Mouse (Mus musculus) MEL (cell line): ENCODE data around the gene Dag1. TPM values are rescaled to one million over a fixed set of nuclear protein-coding genes. Genes with fewer than 3 reads are reported as not detected.
A peak's percentile ranks its signal among the peaks of the same experiment; 100 is the strongest.

ENCODE experiments used
- DNase-seq: peaks from one replicate; pipeline ENCODE4 v3.0.0; 2011; ENCODE audit warnings: low read depth, low spot score
- H3K27ac ChIP-seq: 2 replicates; pipeline ENCODE4 v1.5.1; 2012; ENCODE audit warnings: low read depth, mild to moderate bottlenecking, control low read depth, low read length, moderate library complexity; ENCODE audit not compliant: control insufficient read depth
- H3K27me3 ChIP-seq, 2 experiments: fragments of 150-350 bp in 1 of 2; sonication (generic) in 1 of 2; 2 replicates each; pipeline ENCODE4 v1.6.1; 2012; ENCODE audit warnings: low read length in 2 of 2, mild to moderate bottlenecking in 2 of 2, improper control_type of control experiment in 1 of 2, moderate library complexity in 1 of 2; ENCODE audit not compliant: insufficient read depth in 2 of 2, control insufficient read depth in 1 of 2
- H3K36me3 ChIP-seq, 2 experiments: 2 replicates each; pipeline ENCODE4 v1.6.1; 2012 to 2014; ENCODE audit warnings: low read length in 2 of 2, improper control_type of control experiment in 1 of 2, inconsistent platforms in 1 of 2, mild to moderate bottlenecking in 1 of 2; ENCODE audit not compliant: insufficient read depth in 2 of 2, control insufficient read depth in 1 of 2
- H3K4me1 ChIP-seq, 2 experiments: fragments of 150-350 bp in 1 of 2; sonication (generic) in 1 of 2; 2 replicates each; pipeline ENCODE4 v1.6.1; 2012; ENCODE audit warnings: low read length in 2 of 2, improper control_type of control experiment in 1 of 2, mild to moderate bottlenecking in 1 of 2; ENCODE audit not compliant: insufficient read depth in 2 of 2, control insufficient read depth in 1 of 2
- H3K4me3 ChIP-seq, 2 experiments: fragments of 150-350 bp in 1 of 2; sonication (generic) in 1 of 2; 2 replicates each; pipeline ENCODE4 v1.5.1; 2012; ENCODE audit warnings: low read depth in 2 of 2, low read length in 2 of 2, mild to moderate bottlenecking in 2 of 2, moderate library complexity in 2 of 2, control low read depth in 1 of 2, improper control_type of control experiment in 1 of 2; ENCODE audit not compliant: control insufficient read depth in 1 of 2, insufficient read depth in 1 of 2
- H3K79me2 ChIP-seq: 2 replicates; pipeline ENCODE4 v1.6.1; 2012; ENCODE audit warnings: mild to moderate bottlenecking, low read length, moderate library complexity; ENCODE audit not compliant: control insufficient read depth, poor library complexity, insufficient read depth
- H3K9ac ChIP-seq: 2 replicates; pipeline ENCODE4 v1.6.1; 2012; ENCODE audit warnings: low read depth, mild to moderate bottlenecking, control low read depth, low read length, moderate library complexity; ENCODE audit not compliant: control insufficient read depth, poor library complexity, severe bottlenecking
- H3K9me3 ChIP-seq: fragments of 150-350 bp; sonication (generic); replicated peaks from 2 replicates; pipeline ENCODE4 v1.6.1; 2012; ENCODE audit warnings: mild to moderate bottlenecking, low read length, improper control_type of control experiment, moderate library complexity; ENCODE audit not compliant: insufficient read depth
- CHD1 ChIP-seq: IDR thresholded peaks from 2 replicates; pipeline ENCODE4 v1.6.1; 2012; ENCODE audit warnings: low read depth, mild to moderate bottlenecking, inconsistent platforms, low read length, improper control_type of control experiment
- CTCF ChIP-seq, 3 experiments: IDR thresholded peaks in 2 of 3; conservative IDR thresholded peaks in 1 of 3; 2 replicates each; pipeline ENCODE4 v1.5.1; 2011 to 2012; ENCODE audit warnings: low read length in 3 of 3, low read depth in 2 of 3, mild to moderate bottlenecking in 2 of 3, improper control_type of control experiment in 1 of 3, inconsistent platforms in 1 of 3, mixed read lengths in 1 of 3, moderate library complexity in 1 of 3; ENCODE audit not compliant: control insufficient read depth in 1 of 3, insufficient read depth in 1 of 3, poor library complexity in 1 of 3, severe bottlenecking in 1 of 3
- E2F4 ChIP-seq: IDR thresholded peaks from 2 replicates; pipeline ENCODE4 v1.6.1; 2011; ENCODE audit warnings: low read depth, low read length, improper control_type of control experiment, borderline replicate concordance
- ELF1 ChIP-seq: IDR thresholded peaks from 2 replicates; pipeline ENCODE4 v1.6.1; 2014; ENCODE audit warnings: low read depth, mild to moderate bottlenecking, inconsistent platforms, low read length, improper control_type of control experiment, moderate library complexity
- EP300 ChIP-seq, 2 experiments: IDR thresholded peaks; 2 replicates each; pipeline ENCODE4 v1.6.1; 2011; ENCODE audit warnings: improper control_type of control experiment in 2 of 2, low read length in 2 of 2, low read depth in 1 of 2, mild to moderate bottlenecking in 1 of 2
- GABPA ChIP-seq: IDR thresholded peaks from 2 replicates; pipeline ENCODE4 v1.6.1; 2012; ENCODE audit warnings: low read depth, mild to moderate bottlenecking, inconsistent platforms, low read length, improper control_type of control experiment, moderate library complexity
- GATA1 ChIP-seq: IDR thresholded peaks from 2 replicates; pipeline ENCODE4 v1.6.1; 2011; ENCODE audit warnings: low read depth, low read length, improper control_type of control experiment
- JUND ChIP-seq: IDR thresholded peaks from 2 replicates; pipeline ENCODE4 v1.6.1; 2011; ENCODE audit warnings: low read depth, mild to moderate bottlenecking, improper control_type of control experiment, low read length
- MAFK ChIP-seq: IDR thresholded peaks from 2 replicates; pipeline ENCODE4 v1.6.1; 2011; ENCODE audit warnings: low read depth, mild to moderate bottlenecking, low read length, improper control_type of control experiment, borderline replicate concordance
- MAX ChIP-seq: IDR thresholded peaks from 2 replicates; pipeline ENCODE4 v1.6.1; 2011; ENCODE audit warnings: low read length, improper control_type of control experiment
- MEF2A ChIP-seq: IDR thresholded peaks from 2 replicates; pipeline ENCODE4 v1.6.1; 2014; ENCODE audit warnings: low read depth, mild to moderate bottlenecking, inconsistent platforms, low read length, improper control_type of control experiment; ENCODE audit not compliant: poor library complexity, insufficient replicate concordance, severe bottlenecking; ENCODE audit errors: extremely low read depth
- MXI1 ChIP-seq: IDR thresholded peaks from 2 replicates; pipeline ENCODE4 v1.6.1; 2011; ENCODE audit warnings: mild to moderate bottlenecking, low read depth, low read length, improper control_type of control experiment
- NELFE ChIP-seq: IDR thresholded peaks from 2 replicates; pipeline ENCODE4 v1.6.1; 2011; ENCODE audit warnings: low read depth, low read length, improper control_type of control experiment
- POLR2A ChIP-seq, 2 experiments: IDR thresholded peaks; 2 replicates each; pipeline ENCODE4 v1.6.1; 2011 to 2012; ENCODE audit warnings: low read length in 2 of 2, mild to moderate bottlenecking in 2 of 2, control low read depth in 1 of 2, improper control_type of control experiment in 1 of 2, low read depth in 1 of 2, moderate library complexity in 1 of 2; ENCODE audit not compliant: control insufficient read depth in 1 of 2, insufficient read depth in 1 of 2, poor library complexity in 1 of 2
- POLR2AphosphoS2 ChIP-seq: IDR thresholded peaks from 2 replicates; pipeline ENCODE4 v1.6.1; 2011; ENCODE audit warnings: low read length, improper control_type of control experiment
- RAD21 ChIP-seq: IDR thresholded peaks from 2 replicates; pipeline ENCODE4 v1.6.1; 2011; ENCODE audit warnings: mild to moderate bottlenecking, low read depth, low read length, improper control_type of control experiment
- RCOR1 ChIP-seq: IDR thresholded peaks from 2 replicates; pipeline ENCODE4 v1.6.1; 2012; ENCODE audit warnings: low read depth, mild to moderate bottlenecking, inconsistent platforms, low read length, improper control_type of control experiment
- SIN3A ChIP-seq: IDR thresholded peaks from 2 replicates; pipeline ENCODE4 v1.6.1; 2012; ENCODE audit warnings: low read length, improper control_type of control experiment, inconsistent platforms
- SMC3 ChIP-seq: IDR thresholded peaks from 2 replicates; pipeline ENCODE4 v1.6.1; 2011; ENCODE audit warnings: low read depth, low read length, improper control_type of control experiment
- TAL1 ChIP-seq: IDR thresholded peaks from 2 replicates; pipeline ENCODE4 v1.6.1; 2012; ENCODE audit warnings: mild to moderate bottlenecking, inconsistent platforms, low read length, moderate library complexity, mixed read lengths
- TCF12 ChIP-seq: IDR thresholded peaks from 2 replicates; pipeline ENCODE4 v1.6.1; 2014; ENCODE audit warnings: low read depth, mild to moderate bottlenecking, inconsistent platforms, low read length, improper control_type of control experiment, moderate library complexity
- UBTF ChIP-seq: IDR thresholded peaks from 2 replicates; pipeline ENCODE4 v1.6.1; 2012; ENCODE audit warnings: low read depth, mild to moderate bottlenecking, inconsistent platforms, low read length, improper control_type of control experiment, moderate library complexity, borderline replicate concordance; ENCODE audit not compliant: insufficient read depth
- USF1 ChIP-seq: IDR thresholded peaks from 2 replicates; pipeline ENCODE4 v1.6.1; 2014; ENCODE audit warnings: low read depth, mild to moderate bottlenecking, inconsistent platforms, low read length, improper control_type of control experiment, moderate library complexity
- USF2 ChIP-seq, 2 experiments: IDR thresholded peaks; 2 replicates each; pipeline ENCODE4 v1.6.1; 2011 to 2012; ENCODE audit warnings: improper control_type of control experiment in 2 of 2, low read length in 2 of 2, borderline replicate concordance in 1 of 2, inconsistent platforms in 1 of 2, low read depth in 1 of 2, mild to moderate bottlenecking in 1 of 2; ENCODE audit not compliant: insufficient read depth in 1 of 2
- ZC3H11A ChIP-seq: IDR thresholded peaks from 2 replicates; pipeline ENCODE4 v1.6.1; 2012; ENCODE audit warnings: low read depth, mild to moderate bottlenecking, inconsistent platforms, low read length, improper control_type of control experiment
- ZMIZ1 ChIP-seq: IDR thresholded peaks from 2 replicates; pipeline ENCODE4 v1.6.1; 2012; ENCODE audit warnings: low read depth, mild to moderate bottlenecking, inconsistent platforms, low read length, improper control_type of control experiment, moderate library complexity
- polyA plus RNA-seq, 2 experiments: library from polyadenylated mRNA; stranded (reverse) in 1 of 2; unstranded in 1 of 2; fragments of >175 nt in 1 of 2; fragments of >200 nt in 1 of 2; gene quantifications; 2 replicates each; pipeline versions ENCODE4 v1.2.1 to v1.2.4; 2012; ENCODE audit warnings: low replicate concordance in 2 of 2, low read depth in 1 of 2; ENCODE audit not compliant: insufficient read length in 2 of 2, insufficient read depth in 1 of 2, missing spikeins in 1 of 2
- total RNA-seq: library from RNA; depleted of rRNA; stranded (reverse); fragments of 300-350 nt; gene quantifications from 2 replicates; pipeline ENCODE4 v1.2.3, GENCODE M21; 2012

Dag1 gene
- total and polyA plus RNA-seq, 3 experiments, result 7.8 to 27.6 TPM; not detected in 1

- Histone ChIP-seq H3K27ac (no peak within 1 kb of the TSS), H3K27me3 (no peaks in the 10 kb centered on the region), H3K9ac (no peak within 1 kb of the TSS), H3K4me1 (no peaks in the 10 kb centered on the region), H3K79me2 (no peaks in the 10 kb centered on the region), H3K9me3 (no peaks in the 10 kb centered on the region), H3K4me3 (no peak within 1 kb of the TSS), H3K36me3 (no peaks in the 10 kb centered on the region)
- no peak for DNase-seq
- no peak for TF ChIP-seq POLR2A (IDR thresholded peaks at IDR 0.05; ENCODE audit: control insufficient read depth in 1 of 2, insufficient read depth in 1 of 2, low read depth in 1 of 2, low read length in 2 of 2, poor library complexity in 1 of 2)
- no peak for TF ChIP-seq SIN3A
- TF ChIP-seq NELFE, result no peak
- TF ChIP-seq CHD1, result no peak
- no peak for TF ChIP-seq RCOR1
- no peak for TF ChIP-seq USF1
- TF ChIP-seq GABPA, result no peak
- TF ChIP-seq MAFK, result no peak
- no peak for TF ChIP-seq TAL1
- no peak for TF ChIP-seq GATA1
- no peak for TF ChIP-seq E2F4
- no peak for TF ChIP-seq MAX
- TF ChIP-seq EP300 (IDR thresholded peaks at IDR 0.05; ENCODE audit: low read depth in 1 of 2, low read length in 2 of 2), result no peak
- TF ChIP-seq SMC3, result no peak
- no peak for TF ChIP-seq MEF2A
- TF ChIP-seq MXI1, result no peak
Measured at GRCm38 (mm10) chr9:108296453-108297355, 32.9 kb upstream of the Dag1 start, which contains the start of gene Amt. Gene Amt (plus strand): TSS chr9:108296853.

DNA sequence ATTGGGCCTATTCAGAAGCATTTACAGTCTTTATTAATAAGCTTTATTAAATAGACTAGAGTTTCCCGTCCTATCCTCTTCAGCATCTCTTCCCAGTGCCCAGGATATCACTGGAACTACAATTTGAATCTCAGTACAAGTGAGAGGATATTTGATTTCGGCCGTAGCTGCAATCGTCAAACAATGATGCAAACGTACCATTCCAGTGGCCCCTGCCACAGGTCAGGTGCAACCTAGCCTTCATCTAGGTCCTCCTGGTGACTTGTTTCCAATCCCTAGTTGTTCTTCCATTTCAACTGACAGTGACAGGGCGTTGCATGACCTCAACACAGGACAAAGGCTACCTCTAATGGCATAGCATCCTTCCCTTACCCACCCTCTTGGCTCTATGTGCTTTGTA is 27.0 kb upstream of the Dag1 start:
- H3K36me3 ChIP-seq, result peaks cover 0 to 3% of the 10 kb centered on the region in 2 experiments; a peak in 2 of 4 replicates
- peak overlapping the region; percentile 44; the same call in 1 of the 2 replicates for H3K9ac ChIP-seq
- H3K4me3 ChIP-seq, result peak overlapping the region; percentile 59 to 74
- peaks cover 0 to 3% of the 10 kb centered on the region in 2 experiments; a peak in 1 of 4 replicates for H3K4me1 ChIP-seq
- H3K79me2 ChIP-seq, result no peaks in the 10 kb centered on the region
- no peak for DNase-seq
- H3K27ac ChIP-seq, result no peak overlapping the region
- no peak for TF ChIP-seq MAFK
- no peak for TF ChIP-seq USF2 (IDR thresholded peaks at IDR 0.05; ENCODE audit: borderline replicate concordance in 1 of 2, insufficient read depth in 1 of 2, low read depth in 1 of 2, low read length in 2 of 2)
- no peak for TF ChIP-seq NELFE
- TF ChIP-seq E2F4, result no peak
- no peak for TF ChIP-seq UBTF
- TF ChIP-seq SMC3, result no peak
- TF ChIP-seq CTCF (IDR thresholded peaks at IDR 0.05 in 2 of 3, conservative IDR thresholded peaks at IDR 0.05 in 1 of 3; ENCODE audit: control insufficient read depth in 1 of 3, insufficient read depth in 1 of 3, low read depth in 2 of 3, low read length in 3 of 3, poor library complexity in 1 of 3, severe bottlenecking in 1 of 3), result no peak
- TF ChIP-seq JUND, result no peak
- TF ChIP-seq GABPA, result no peak
- no peak for TF ChIP-seq ZMIZ1
- no peak for TF ChIP-seq POLR2AphosphoS2
- no peak for TF ChIP-seq RCOR1
- no peak for TF ChIP-seq ZC3H11A
- TF ChIP-seq RAD21, result no peak
- no peak for TF ChIP-seq TCF12
- no peak for TF ChIP-seq ELF1
- TF ChIP-seq, all 39 proteins: peak for 0
- H3K27me3 ChIP-seq, result no peaks in the 10 kb centered on the region
- no peaks in the 10 kb centered on the region for H3K9me3 ChIP-seq
